Mouse (Mus musculus): ENCODE results near the gene Etv6. TPM values are rescaled to one million over a fixed set of nuclear protein-coding genes. Genes with fewer than 3 reads are reported as not detected.

The Etv6 gene
- polyA plus RNA-seq, 1 experiment from 2014 or later: 6.9 TPM

GRCm38 (mm10) chr6:134134821-134135323, 99.4 kb downstream of the Etv6 start:
- H3K27ac ChIP-seq: no peak overlapping the region
- H3K27me3 ChIP-seq: no peaks in the 10 kb centered on the region
- WGBS: 92% methylated on average over 9 of the region's 9 CpGs

GRCm38 (mm10) chr6:134136315-134136714, 100.8 kb downstream of the Etv6 start:
- Histone ChIP-seq H3K36me3 (no peaks in the 10 kb centered on the region), H3K9me3 (no peaks in the 10 kb centered on the region), H3K4me1 (replicated peaks) (peaks cover 7% of the 10 kb centered on the region), H3K4me3 (replicated peaks) (no peak overlapping the region), H3K9ac (replicated peaks) (no peak overlapping the region), H3K27me3 (no peaks in the 10 kb centered on the region), H3K4me2 (replicated peaks) (no peak overlapping the region), H3K27ac (no peak overlapping the region)
- WGBS: 88% methylated on average over 3 of the region's 3 CpGs
- no peak for ATAC-seq

More at GRCm38 (mm10) chr6:134134821-134135323, 99.4 kb downstream of the Etv6 start:
- ATAC-seq: no peak
- H3K4me3 ChIP-seq (replicated peaks): no peak overlapping the region
- H3K4me2 ChIP-seq (replicated peaks): no peak overlapping the region
- H3K9ac ChIP-seq (replicated peaks): no peak overlapping the region
- H3K36me3 ChIP-seq: 0 out of 2 replicates have a peak, but pooled peaks cover 2% of the 10 kb centered on the region
- no peaks in the 10 kb centered on the region; the same call in 1 of the 2 replicates for H3K4me1 ChIP-seq (replicated peaks)
- no peaks in the 10 kb centered on the region for H3K9me3 ChIP-seq

- Histone ChIP-seq H3K4me2 (replicated peaks) (no peak overlapping the region), H3K36me3 (no peaks in the 10 kb centered on the region), H3K4me3 (replicated peaks) (no peak overlapping the region), H3K27me3 (no peaks in the 10 kb centered on the region), H3K9me3 (no peaks in the 10 kb centered on the region), H3K27ac (no peak overlapping the region), H3K4me1 (replicated peaks) (peaks cover 25% of the 10 kb centered on the region), H3K9ac (replicated peaks) (no peak overlapping the region)
- WGBS: 84% methylated on average over 3 of the region's 3 CpGs
- ATAC-seq: no peak
Measured at GRCm38 (mm10) chr6:134139359-134139758, 103.9 kb downstream of the Etv6 start.

- no peak overlapping the region for H3K4me2 ChIP-seq (replicated peaks)
- H3K27ac ChIP-seq: peak overlapping the region; percentile 19; the same call in 1 of the 2 replicates
- H3K9ac ChIP-seq (replicated peaks): no peak overlapping the region
- H3K9me3 ChIP-seq: no peaks in the 10 kb centered on the region
- no peaks in the 10 kb centered on the region for H3K27me3 ChIP-seq
- no peaks in the 10 kb centered on the region for H3K36me3 ChIP-seq
- H3K4me3 ChIP-seq (replicated peaks): no peak overlapping the region
- WGBS: 75% methylated on average over 16 of the region's 16 CpGs
- H3K4me1 ChIP-seq (replicated peaks): peaks cover 25% of the 10 kb centered on the region
- ATAC-seq: no peak
Measured at GRCm38 (mm10) chr6:134140718-134141615, 105.5 kb downstream of the Etv6 start.

GRCm38 (mm10) chr6:134141616-134142165, 106.2 kb downstream of the Etv6 start:
- 0 out of 2 replicates have a peak, but pooled peaks have one; percentile 44 for ATAC-seq
- Histone ChIP-seq H3K4me2 (replicated peaks) (no peak overlapping the region), H3K36me3 (no peaks in the 10 kb centered on the region), H3K9ac (replicated peaks) (no peak overlapping the region), H3K27ac (peak overlapping the region; percentile 19; the same call in 1 of the 2 replicates), H3K27me3 (no peaks in the 10 kb centered on the region), H3K9me3 (no peaks in the 10 kb centered on the region), H3K4me1 (replicated peaks) (peaks cover 25% of the 10 kb centered on the region), H3K4me3 (replicated peaks) (no peak overlapping the region)
- 65% methylated on average over 1 of the region's 1 CpGs for WGBS

GRCm38 (mm10) chr6:134142700-134143099, 107.2 kb downstream of the Etv6 start:
- WGBS: 82% methylated on average over 11 of the region's 11 CpGs
- Histone ChIP-seq H3K27me3 (no peaks in the 10 kb centered on the region), H3K36me3 (no peaks in the 10 kb centered on the region), H3K4me2 (replicated peaks) (no peak overlapping the region), H3K9ac (replicated peaks) (no peak overlapping the region), H3K27ac (no peak overlapping the region), H3K4me3 (replicated peaks) (no peak overlapping the region), H3K9me3 (no peaks in the 10 kb centered on the region), H3K4me1 (replicated peaks) (peaks cover 31% of the 10 kb centered on the region)
- no peak for ATAC-seq

GRCm38 (mm10) chr6:134143649-134144097, 108.2 kb downstream of the Etv6 start:
- Histone ChIP-seq H3K27me3 (no peaks in the 10 kb centered on the region), H3K27ac (no peak overlapping the region), H3K4me2 (replicated peaks) (no peak overlapping the region), H3K36me3 (no peaks in the 10 kb centered on the region), H3K9ac (replicated peaks) (no peak overlapping the region), H3K4me1 (replicated peaks) (peaks cover 40% of the 10 kb centered on the region), H3K4me3 (replicated peaks) (no peak overlapping the region), H3K9me3 (no peaks in the 10 kb centered on the region)
- 65% methylated on average over 3 of the region's 3 CpGs for WGBS
- no peak for ATAC-seq

GRCm38 (mm10) chr6:134144231-134145130, 109.0 kb downstream of the Etv6 start:
- Histone ChIP-seq H3K4me2 (replicated peaks) (no peak overlapping the region), H3K4me3 (replicated peaks) (no peak overlapping the region), H3K27ac (no peak overlapping the region), H3K9me3 (no peaks in the 10 kb centered on the region), H3K27me3 (no peaks in the 10 kb centered on the region), H3K36me3 (no peaks in the 10 kb centered on the region), H3K4me1 (replicated peaks) (peaks cover 42% of the 10 kb centered on the region), H3K9ac (replicated peaks) (no peak overlapping the region)
- whole genome bisulfite sequencing: 80% methylated on average over 15 of the region's 15 CpGs
- ATAC-seq: no peak

GRCm38 (mm10) chr6:134147596-134148442, 112.3 kb downstream of the Etv6 start:
- Histone ChIP-seq H3K4me3 (replicated peaks) (no peak overlapping the region), H3K4me1 (replicated peaks) (peaks cover 38% of the 10 kb centered on the region), H3K27ac (peak overlapping the region; percentile 39; the same call in 1 of the 2 replicates), H3K27me3 (no peaks in the 10 kb centered on the region), H3K9ac (replicated peaks) (no peak overlapping the region), H3K36me3 (no peaks in the 10 kb centered on the region), H3K9me3 (no peaks in the 10 kb centered on the region), H3K4me2 (replicated peaks) (no peak overlapping the region)
- 55% methylated on average over 22 of the region's 22 CpGs for WGBS
- ATAC-seq: peak; percentile 71

GRCm38 (mm10) chr6:134148443-134148942, 113.0 kb downstream of the Etv6 start:
- Histone ChIP-seq H3K9me3 (no peaks in the 10 kb centered on the region), H3K4me2 (replicated peaks) (no peak overlapping the region), H3K9ac (replicated peaks) (no peak overlapping the region), H3K27me3 (no peaks in the 10 kb centered on the region), H3K27ac (0 out of 2 replicates have a peak overlapping the region, but pooled peaks have one; percentile 39), H3K4me3 (replicated peaks) (no peak overlapping the region), H3K4me1 (replicated peaks) (peaks cover 31% of the 10 kb centered on the region), H3K36me3 (no peaks in the 10 kb centered on the region)
- 40% methylated on average over 7 of the region's 7 CpGs for WGBS
- ATAC-seq: peak; percentile 22

All from midbrain, embryonic 13.5 days (tissue).